Mouse (Mus musculus) ES-E14 (cell line): ENCODE data around the gene Cc2d2a.

Source experiments
- HCFC1 ChIP-seq: IDR thresholded peaks from 2 replicates; pipeline ENCODE4 v1.6.1; 2012; ENCODE audit warnings: low read length, inconsistent platforms, borderline replicate concordance; ENCODE audit not compliant: insufficient read depth
- MAFK ChIP-seq: IDR thresholded peaks from 2 replicates; pipeline ENCODE4 v1.6.1; 2014; ENCODE audit warnings: mild to moderate bottlenecking, low read depth, low read length, inconsistent platforms; ENCODE audit not compliant: insufficient read depth
- ZC3H11A ChIP-seq: IDR thresholded peaks from 2 replicates; pipeline ENCODE4 v1.6.1; 2012; ENCODE audit warnings: low read depth, mild to moderate bottlenecking, inconsistent platforms, low read length, borderline replicate concordance
- ZNF384 ChIP-seq: IDR thresholded peaks from 2 replicates; pipeline ENCODE4 v1.6.1; 2012; ENCODE audit warnings: low read depth, low read length, inconsistent platforms

DNA sequence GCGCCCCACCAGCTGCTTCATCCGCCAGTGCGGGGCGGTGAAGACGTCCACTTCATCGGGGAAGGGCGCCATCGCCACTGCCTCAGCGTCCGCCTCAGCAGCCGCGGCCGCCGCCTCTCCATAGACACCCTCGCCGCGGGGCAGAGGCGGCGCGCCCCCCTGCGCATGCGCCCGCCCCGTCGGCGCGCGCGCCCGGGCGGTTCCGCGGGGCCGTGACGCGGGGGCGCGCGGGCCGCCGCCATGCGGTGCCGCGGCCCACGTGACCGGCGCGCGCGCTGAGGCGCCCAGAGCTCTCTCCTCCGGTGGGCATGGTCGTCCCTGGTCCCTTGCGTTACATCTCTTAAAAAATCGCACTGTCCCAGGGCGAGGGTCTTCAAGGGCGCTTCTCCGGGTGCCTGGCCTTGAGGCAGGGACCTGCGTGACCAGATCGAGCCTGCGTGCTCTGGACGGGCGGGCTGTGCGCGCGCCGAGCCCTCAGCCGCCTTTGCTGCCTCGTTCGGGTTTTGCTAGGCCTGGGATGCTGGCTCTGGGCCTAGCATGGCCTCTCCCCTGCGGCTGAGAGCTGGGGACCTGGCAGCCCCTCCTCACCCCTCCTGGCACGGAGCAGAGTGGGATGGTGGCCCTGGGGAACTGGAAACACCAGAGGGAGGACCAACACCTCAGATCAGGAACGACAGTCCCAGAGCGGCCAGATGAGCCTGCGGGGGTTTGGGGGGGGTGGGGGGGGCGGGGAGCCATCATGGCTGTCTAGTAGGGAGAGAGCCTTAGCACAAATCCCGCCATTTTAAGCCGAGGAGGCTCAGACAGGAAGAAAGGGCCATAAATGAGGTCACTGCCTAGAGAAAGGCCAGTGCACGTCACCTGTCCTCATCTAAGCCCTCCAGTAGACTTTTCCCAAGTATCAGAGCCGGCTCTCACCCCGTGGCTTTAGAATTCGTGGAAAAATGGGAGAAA lies 120.1 kb downstream of the Cc2d2a start:
- peak; percentile 59; the same call in 1 of the 2 replicates for TF ChIP-seq HCFC1
- no peak for TF ChIP-seq ZC3H11A
- TF ChIP-seq ZNF384: no peak
- TF ChIP-seq MAFK: no peak
